Mouse (Mus musculus): ENCODE results near the gene Plod3. TPM values are rescaled to one million over a fixed set of nuclear protein-coding genes. Genes with fewer than 3 reads are reported as not detected.
"Not testable (repeated sequence)": the region's sequence is repeated elsewhere in the genome, so short reads cannot be mapped to it uniquely, and the experiment has no call there.

Plod3 gene
- 15.3 and 16.3 TPM in 2 replicates for polyA plus RNA-seq (2012; rRNA removed)

- peaks cover 15% of the 10 kb centered on the region for H3K4me1 ChIP-seq (ENCODE audit: control insufficient read depth, insufficient read depth, low read length)
- H3K4me3 ChIP-seq (ENCODE audit: control insufficient read depth, low read depth, low read length): peak within 1 kb of the TSS; percentile 94
- peak within 1 kb of the TSS; percentile 93 for H3K27ac ChIP-seq (ENCODE audit: control insufficient read depth, insufficient read depth, low read depth, low read length)
- no peaks in the 10 kb centered on the region for H3K27me3 ChIP-seq (ENCODE audit: control insufficient read depth, insufficient read depth, low read length)
- no peak for TF ChIP-seq CTCF (IDR thresholded peaks at IDR 0.05; ENCODE audit: control insufficient read depth, insufficient read depth, insufficient replicate concordance, low read depth, low read length)
- peak; percentile 98 for TF ChIP-seq POLR2A (IDR thresholded peaks at IDR 0.05; ENCODE audit: control insufficient read depth, low read depth, low read length)
- H3K36me3 ChIP-seq (ENCODE audit: control insufficient read depth, insufficient read depth, low read length): no peaks in the 10 kb centered on the region; the same call in 1 of the 2 replicates
These were observed at the start of gene Plod3 for GRCm38 (mm10) chr5:136986695-136987137. Gene Plod3 (plus strand): TSS chr5:136987019.

- peaks cover 12% of the 10 kb centered on the region for H3K4me1 ChIP-seq (ENCODE audit: control insufficient read depth, insufficient read depth, low read length)
- H3K4me3 ChIP-seq (ENCODE audit: control insufficient read depth, low read depth, low read length): no peak overlapping the region
- H3K27ac ChIP-seq (ENCODE audit: control insufficient read depth, insufficient read depth, low read depth, low read length): no peak overlapping the region
- TF ChIP-seq CTCF (IDR thresholded peaks at IDR 0.05; ENCODE audit: control insufficient read depth, insufficient read depth, insufficient replicate concordance, low read depth, low read length): no peak
- no peaks in the 10 kb centered on the region; the same call in 1 of the 2 replicates for H3K36me3 ChIP-seq (ENCODE audit: control insufficient read depth, insufficient read depth, low read length)
- no peaks in the 10 kb centered on the region for H3K27me3 ChIP-seq (ENCODE audit: control insufficient read depth, insufficient read depth, low read length)
These were observed 49.2 kb upstream of the Plod3 start for GRCm38 (mm10) chr5:136937621-136938020.

DNA sequence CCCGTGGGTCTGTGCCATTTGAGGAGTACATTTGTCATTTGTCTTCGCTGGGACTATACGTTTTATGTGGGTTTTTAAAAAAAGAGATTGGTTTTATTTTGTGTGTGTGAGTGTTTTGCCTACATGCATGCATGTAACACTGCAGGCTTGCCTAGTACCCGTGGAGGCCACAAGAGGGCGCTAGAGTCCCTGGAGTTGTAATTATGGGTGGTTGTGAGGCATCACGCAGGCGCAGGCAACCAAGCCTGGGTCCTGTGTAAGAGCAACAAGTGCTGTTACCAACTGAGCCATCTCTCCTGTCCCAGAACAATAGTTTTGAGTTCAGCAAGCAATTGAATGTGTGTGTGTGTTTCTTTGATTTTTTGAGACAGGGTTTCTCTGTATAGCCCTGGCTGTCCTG lies 47.5 kb upstream of the Plod3 start:
- Histone ChIP-seq H3K27ac (ENCODE audit: control insufficient read depth, insufficient read depth, low read depth, low read length) (no peak overlapping the region), H3K27me3 (ENCODE audit: control insufficient read depth, insufficient read depth, low read length) (no peaks in the 10 kb centered on the region), H3K4me3 (ENCODE audit: control insufficient read depth, low read depth, low read length) (no peak overlapping the region), H3K36me3 (ENCODE audit: control insufficient read depth, insufficient read depth, low read length) (no peaks in the 10 kb centered on the region; the same call in 1 of the 2 replicates), H3K4me1 (ENCODE audit: control insufficient read depth, insufficient read depth, low read length) (peaks cover 8% of the 10 kb centered on the region)
- TF ChIP-seq CTCF (IDR thresholded peaks at IDR 0.05; ENCODE audit: control insufficient read depth, insufficient read depth, insufficient replicate concordance, low read depth, low read length): peak; percentile 94; the same call in 1 of the 2 replicates
- TF ChIP-seq POLR2A (IDR thresholded peaks at IDR 0.05; ENCODE audit: control insufficient read depth, low read depth, low read length): no peak

GRCm38 (mm10) chr5:136940029-136940428 lies 46.8 kb upstream of the Plod3 start:
- not testable (repeated sequence) for H3K36me3 ChIP-seq (ENCODE audit: control insufficient read depth, insufficient read depth, low read length); H3K4me3 ChIP-seq (ENCODE audit: control insufficient read depth, low read depth, low read length); H3K27ac ChIP-seq (ENCODE audit: control insufficient read depth, insufficient read depth, low read depth, low read length); H3K27me3 ChIP-seq (ENCODE audit: control insufficient read depth, insufficient read depth, low read length); H3K4me1 ChIP-seq (ENCODE audit: control insufficient read depth, insufficient read depth, low read length)

DNA sequence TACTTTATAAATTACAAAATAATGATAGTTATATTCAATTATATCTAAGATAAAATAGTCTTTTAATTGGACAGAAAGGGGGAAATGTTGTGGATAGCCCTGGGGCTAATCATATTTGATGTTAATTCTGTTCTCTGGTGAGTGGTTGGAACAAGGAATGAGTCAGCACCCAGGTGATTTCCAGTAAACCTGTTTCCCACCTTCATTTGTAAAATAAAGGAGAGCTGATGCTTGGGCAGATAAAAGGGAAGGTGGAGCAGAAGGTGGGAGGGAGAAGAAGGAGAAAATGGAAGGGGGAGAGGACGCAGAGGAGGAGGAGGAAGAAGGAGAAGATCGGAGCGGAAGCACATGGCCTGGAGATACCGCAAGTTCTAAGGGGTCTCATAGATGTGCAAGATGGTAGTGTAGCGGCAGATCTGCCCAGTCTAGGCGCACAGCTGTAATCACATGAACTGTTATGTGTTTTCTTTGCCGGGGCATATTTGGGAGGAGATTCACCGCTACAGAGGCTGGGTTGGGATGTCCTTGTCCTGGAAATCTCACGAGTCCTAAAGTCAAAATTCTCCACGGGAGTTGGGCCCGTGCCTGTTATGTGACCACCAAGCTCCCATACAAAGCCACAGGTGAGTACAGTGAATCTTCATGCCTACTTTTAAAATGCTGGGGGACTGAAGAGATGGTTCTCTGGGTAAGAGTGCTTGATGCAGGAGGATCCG lies 45.8 kb upstream of the Plod3 start:
- H3K27ac ChIP-seq (ENCODE audit: control insufficient read depth, insufficient read depth, low read depth, low read length): no peak overlapping the region
- H3K27me3 ChIP-seq (ENCODE audit: control insufficient read depth, insufficient read depth, low read length): no peaks in the 10 kb centered on the region
- no peak overlapping the region for H3K4me3 ChIP-seq (ENCODE audit: control insufficient read depth, low read depth, low read length)
- H3K36me3 ChIP-seq (ENCODE audit: control insufficient read depth, insufficient read depth, low read length): no peaks in the 10 kb centered on the region; the same call in 1 of the 2 replicates
- TF ChIP-seq CTCF (IDR thresholded peaks at IDR 0.05; ENCODE audit: control insufficient read depth, insufficient read depth, insufficient replicate concordance, low read depth, low read length) (no peak), POLR2A (IDR thresholded peaks at IDR 0.05; ENCODE audit: control insufficient read depth, low read depth, low read length) (no peak)
- H3K4me1 ChIP-seq (ENCODE audit: control insufficient read depth, insufficient read depth, low read length): peaks cover 8% of the 10 kb centered on the region

DNA sequence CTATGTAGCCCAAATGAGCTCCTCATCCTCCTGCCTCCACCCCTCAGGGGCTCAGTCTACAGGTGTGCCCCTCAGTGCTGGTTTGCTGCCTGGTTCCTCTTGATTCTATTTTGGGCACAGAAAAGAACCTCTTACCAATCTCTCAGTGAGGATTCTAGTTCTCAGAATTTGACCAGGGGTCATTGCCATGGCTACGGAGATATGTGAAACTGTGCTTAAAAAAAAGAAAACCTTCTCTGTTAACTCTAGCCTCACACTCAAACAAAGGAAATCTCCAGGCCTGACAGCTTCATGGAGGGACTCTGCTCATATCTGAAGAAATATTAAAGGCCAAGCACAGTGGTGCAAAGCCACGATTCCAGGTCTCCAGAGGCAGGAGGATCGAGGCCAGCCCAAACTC lies 44.0 kb upstream of the Plod3 start:
- Histone ChIP-seq H3K4me1 (ENCODE audit: control insufficient read depth, insufficient read depth, low read length) (peaks cover 5% of the 10 kb centered on the region), H3K27ac (ENCODE audit: control insufficient read depth, insufficient read depth, low read depth, low read length) (no peak overlapping the region), H3K4me3 (ENCODE audit: control insufficient read depth, low read depth, low read length) (no peak overlapping the region), H3K36me3 (ENCODE audit: control insufficient read depth, insufficient read depth, low read length) (no peaks in the 10 kb centered on the region; the same call in 1 of the 2 replicates), H3K27me3 (ENCODE audit: control insufficient read depth, insufficient read depth, low read length) (no peaks in the 10 kb centered on the region)
- TF ChIP-seq POLR2A (IDR thresholded peaks at IDR 0.05; ENCODE audit: control insufficient read depth, low read depth, low read length): no peak
- no peak for TF ChIP-seq CTCF (IDR thresholded peaks at IDR 0.05; ENCODE audit: control insufficient read depth, insufficient read depth, insufficient replicate concordance, low read depth, low read length)

- no peak overlapping the region for H3K27ac ChIP-seq (ENCODE audit: control insufficient read depth, insufficient read depth, low read depth, low read length)
- TF ChIP-seq CTCF (IDR thresholded peaks at IDR 0.05; ENCODE audit: control insufficient read depth, insufficient read depth, insufficient replicate concordance, low read depth, low read length): no peak
- no peak for TF ChIP-seq POLR2A (IDR thresholded peaks at IDR 0.05; ENCODE audit: control insufficient read depth, low read depth, low read length)
- no peak overlapping the region for H3K4me3 ChIP-seq (ENCODE audit: control insufficient read depth, low read depth, low read length)
- peaks cover 2% of the 10 kb centered on the region; the same call in 1 of the 2 replicates for H3K4me1 ChIP-seq (ENCODE audit: control insufficient read depth, insufficient read depth, low read length)
- no peaks in the 10 kb centered on the region for H3K27me3 ChIP-seq (ENCODE audit: control insufficient read depth, insufficient read depth, low read length)
- H3K36me3 ChIP-seq (ENCODE audit: control insufficient read depth, insufficient read depth, low read length): no peaks in the 10 kb centered on the region; the same call in 1 of the 2 replicates
These were observed 43.4 kb upstream of the Plod3 start for GRCm38 (mm10) chr5:136943382-136943781.
